Mouse (Mus musculus): Measurements from ENCODE around the gene Zfp513. TPM values are rescaled to one million over a fixed set of nuclear protein-coding genes. Genes with fewer than 3 reads are reported as not detected.

The Zfp513 gene
- polyA plus RNA-seq (2012; rRNA removed): 22.9 and 29.8 TPM in 2 replicates

- H3K27ac ChIP-seq (ENCODE audit: insufficient read depth, low read depth, low read length): peak within 1 kb of the TSS; percentile 80
- H3K36me3 ChIP-seq (ENCODE audit: control insufficient read depth, insufficient read depth, low read length): peaks cover 5% of the 10 kb centered on the region
- under 1% methylated on average over 53 of the region's 53 CpGs for WGBS
Measured at GRCm38 (mm10) chr5:31201742-31202590, at the start of gene Zfp513. TSS of gene Zfp513 (minus strand) at chr5:31202303.

GRCm38 (mm10) chr5:31251541-31252101 is 49.5 kb upstream of the Zfp513 start, which contains the start of gene Krtcap3:
TSS of gene Krtcap3 (plus strand) at chr5:31251691.
- Histone ChIP-seq H3K4me3 (ENCODE audit: insufficient read depth, low read depth, low read length) (peak within 1 kb of the TSS; percentile 71), H3K36me3 (ENCODE audit: control insufficient read depth, insufficient read depth, low read length) (peaks cover 13% of the 10 kb centered on the region)

More at GRCm38 (mm10) chr5:31201742-31202590, at the start of gene Zfp513:
- TF ChIP-seq POLR2A (IDR thresholded peaks at IDR 0.05; ENCODE audit: low read depth, low read length): peak; percentile 72
- TF ChIP-seq CTCF (conservative IDR thresholded peaks at IDR 0.05; ENCODE audit: insufficient read depth, insufficient read length, low read depth, low read length): no peak
- no peaks in the 10 kb centered on the region; the same call in 1 of the 2 replicates for H3K4me1 ChIP-seq (ENCODE audit: control insufficient read depth, insufficient read depth, low read length)
- peak; percentile 99 for DNase-seq
- no peaks in the 10 kb centered on the region for H3K27me3 ChIP-seq (replicated peaks; ENCODE audit: control insufficient read depth, insufficient read depth, low read length)
- peak within 1 kb of the TSS; percentile 74 for H3K4me3 ChIP-seq (ENCODE audit: insufficient read depth, low read depth, low read length)

GRCm38 (mm10) chr5:31250716-31251115 is 48.6 kb upstream of the Zfp513 start:
- H3K36me3 ChIP-seq (ENCODE audit: control insufficient read depth, insufficient read depth, low read length): peaks cover 11% of the 10 kb centered on the region
- 69% methylated on average over 4 of the region's 4 CpGs for WGBS
- no peak overlapping the region for H3K4me3 ChIP-seq (ENCODE audit: insufficient read depth, low read depth, low read length)
- H3K27ac ChIP-seq (ENCODE audit: insufficient read depth, low read depth, low read length): no peak overlapping the region
- no peaks in the 10 kb centered on the region for H3K27me3 ChIP-seq (replicated peaks; ENCODE audit: control insufficient read depth, insufficient read depth, low read length)
- H3K4me1 ChIP-seq (ENCODE audit: control insufficient read depth, insufficient read depth, low read length): 0 out of 2 replicates have a peak, but pooled peaks cover 5% of the 10 kb centered on the region
- DNase-seq: no peak
- TF ChIP-seq CTCF (conservative IDR thresholded peaks at IDR 0.05; ENCODE audit: insufficient read depth, insufficient read length, low read depth, low read length): no peak
- TF ChIP-seq POLR2A (IDR thresholded peaks at IDR 0.05; ENCODE audit: low read depth, low read length): no peak

More at GRCm38 (mm10) chr5:31251541-31252101, 49.5 kb upstream of the Zfp513 start, which contains the start of gene Krtcap3:
- Histone ChIP-seq H3K27ac (ENCODE audit: insufficient read depth, low read depth, low read length) (peak within 1 kb of the TSS; percentile 56; the same call in 1 of the 2 replicates), H3K27me3 (replicated peaks; ENCODE audit: control insufficient read depth, insufficient read depth, low read length) (no peaks in the 10 kb centered on the region), H3K4me1 (ENCODE audit: control insufficient read depth, insufficient read depth, low read length) (0 out of 2 replicates have a peak, but pooled peaks cover 5% of the 10 kb centered on the region)
- peak; percentile 83 for DNase-seq
- no peak for TF ChIP-seq CTCF (conservative IDR thresholded peaks at IDR 0.05; ENCODE audit: insufficient read depth, insufficient read length, low read depth, low read length)
- TF ChIP-seq POLR2A (IDR thresholded peaks at IDR 0.05; ENCODE audit: low read depth, low read length): no peak
- WGBS: 26% methylated on average over 47 of the region's 47 CpGs

- peaks cover 7% of the 10 kb centered on the region; the same call in 1 of the 2 replicates for H3K4me1 ChIP-seq (ENCODE audit: control insufficient read depth, insufficient read depth, low read length)
- no peak overlapping the region for H3K4me3 ChIP-seq (ENCODE audit: insufficient read depth, low read depth, low read length)
- no peaks in the 10 kb centered on the region for H3K27me3 ChIP-seq (replicated peaks; ENCODE audit: control insufficient read depth, insufficient read depth, low read length)
- no peak overlapping the region for H3K27ac ChIP-seq (ENCODE audit: insufficient read depth, low read depth, low read length)
- peaks cover 4% of the 10 kb centered on the region; the same call in 1 of the 2 replicates for H3K36me3 ChIP-seq (ENCODE audit: control insufficient read depth, insufficient read depth, low read length)
- 8% methylated on average over 10 of the region's 10 CpGs for WGBS
- DNase-seq: no peak
- TF ChIP-seq CTCF (conservative IDR thresholded peaks at IDR 0.05; ENCODE audit: insufficient read depth, insufficient read length, low read depth, low read length) (no peak), POLR2A (IDR thresholded peaks at IDR 0.05; ENCODE audit: low read depth, low read length) (no peak)
Measured at GRCm38 (mm10) chr5:31242191-31242590, 40.1 kb upstream of the Zfp513 start.

GRCm38 (mm10) chr5:31241522-31242034 is 39.5 kb upstream of the Zfp513 start:
- Histone ChIP-seq H3K27me3 (replicated peaks; ENCODE audit: control insufficient read depth, insufficient read depth, low read length) (no peaks in the 10 kb centered on the region), H3K4me3 (ENCODE audit: insufficient read depth, low read depth, low read length) (peak overlapping the region; percentile 91), H3K4me1 (ENCODE audit: control insufficient read depth, insufficient read depth, low read length) (peaks cover 7% of the 10 kb centered on the region; the same call in 1 of the 2 replicates), H3K27ac (ENCODE audit: insufficient read depth, low read depth, low read length) (peak overlapping the region; percentile 29; the same call in 1 of the 2 replicates), H3K36me3 (ENCODE audit: control insufficient read depth, insufficient read depth, low read length) (peaks cover 4% of the 10 kb centered on the region; the same call in 1 of the 2 replicates)
- WGBS: under 1% methylated on average over 13 of the region's 13 CpGs
- DNase-seq: no peak
- TF ChIP-seq POLR2A (IDR thresholded peaks at IDR 0.05; ENCODE audit: low read depth, low read length): no peak
- TF ChIP-seq CTCF (conservative IDR thresholded peaks at IDR 0.05; ENCODE audit: insufficient read depth, insufficient read length, low read depth, low read length): no peak

- Histone ChIP-seq H3K4me1 (ENCODE audit: control insufficient read depth, insufficient read depth, low read length) (peaks cover 7% of the 10 kb centered on the region; the same call in 1 of the 2 replicates), H3K27me3 (replicated peaks; ENCODE audit: control insufficient read depth, insufficient read depth, low read length) (no peaks in the 10 kb centered on the region), H3K4me3 (ENCODE audit: insufficient read depth, low read depth, low read length) (peak within 1 kb of the TSS; percentile 97), H3K36me3 (ENCODE audit: control insufficient read depth, insufficient read depth, low read length) (peaks cover 4% of the 10 kb centered on the region; the same call in 1 of the 2 replicates), H3K27ac (ENCODE audit: insufficient read depth, low read depth, low read length) (peak within 1 kb of the TSS; percentile 94)
- TF ChIP-seq POLR2A (IDR thresholded peaks at IDR 0.05; ENCODE audit: low read depth, low read length) (peak; percentile 69), CTCF (conservative IDR thresholded peaks at IDR 0.05; ENCODE audit: insufficient read depth, insufficient read length, low read depth, low read length) (no peak)
- DNase-seq: peak; percentile 98
- under 1% methylated on average over 103 of the region's 103 CpGs for WGBS
Measured at GRCm38 (mm10) chr5:31240637-31241521, 38.8 kb upstream of the Zfp513 start, which contains the start of the genes Nrbp1 and Gm9970. TSS of gene Nrbp1 (plus strand) at chr5:31240864. TSS of gene Gm9970 (minus strand) at chr5:31241232.
